Mouse (Mus musculus): ENCODE results near the gene Abca7. TPM values are rescaled to one million over a fixed set of nuclear protein-coding genes. Genes with fewer than 3 reads are reported as not detected.

Abca7 gene
- polyA plus RNA-seq, 1 experiment from 2014 or later = 2.6 TPM

DNA sequence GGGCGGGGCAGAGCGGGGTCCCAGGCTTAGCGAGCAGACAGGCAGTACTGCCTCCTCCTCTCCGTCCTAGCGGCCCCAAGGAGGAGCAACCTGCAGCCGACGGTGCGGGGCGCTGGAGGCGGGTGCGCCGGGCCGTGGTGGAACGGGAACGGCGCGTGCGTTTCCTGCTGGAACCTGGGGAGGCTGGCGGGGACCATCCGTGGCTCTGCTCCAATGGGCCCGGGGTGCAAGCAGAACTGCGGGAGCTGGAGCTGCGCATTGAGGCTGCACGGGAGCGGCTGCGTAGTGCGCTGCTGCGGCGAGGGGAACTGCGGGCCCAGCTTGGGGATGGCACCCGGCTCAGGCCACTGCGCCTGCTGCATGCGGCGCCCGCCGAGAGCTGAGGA is 19.6 kb upstream of the Abca7 start:
- 83% methylated on average over 20 of the region's 36 CpGs for WGBS
- H3K4me2 ChIP-seq (replicated peaks; ENCODE audit: low read depth) = no peak overlapping the region
- no peak for TF ChIP-seq EP300 (optimal IDR thresholded peaks at IDR 0.05)
- no peak for TF ChIP-seq CTCF (IDR thresholded peaks at IDR 0.05; ENCODE audit: low read depth)
- peaks cover 34% of the 10 kb centered on the region for H3K36me3 ChIP-seq (ENCODE audit: control insufficient read depth, insufficient read depth, low read length)
- no peak overlapping the region for H3K9ac ChIP-seq (ENCODE audit: low read length)
- H3K27me3 ChIP-seq (ENCODE audit: control insufficient read depth, insufficient read depth, low read length) = no peaks in the 10 kb centered on the region
- no peak for ATAC-seq (ENCODE audit: low FRiP score, low TSS enrichment)
- no peak overlapping the region for H3K4me3 ChIP-seq (ENCODE audit: low read depth, low read length)
- H3K9me3 ChIP-seq (ENCODE audit: control insufficient read depth, low read length) = no peaks in the 10 kb centered on the region
- no peak overlapping the region for H3K27ac ChIP-seq (replicated peaks)
- DNase-seq (ENCODE audit: low spot score) = no peak
- H3K4me1 ChIP-seq (replicated peaks; ENCODE audit: control insufficient read depth, insufficient read depth) = no peaks in the 10 kb centered on the region

DNA sequence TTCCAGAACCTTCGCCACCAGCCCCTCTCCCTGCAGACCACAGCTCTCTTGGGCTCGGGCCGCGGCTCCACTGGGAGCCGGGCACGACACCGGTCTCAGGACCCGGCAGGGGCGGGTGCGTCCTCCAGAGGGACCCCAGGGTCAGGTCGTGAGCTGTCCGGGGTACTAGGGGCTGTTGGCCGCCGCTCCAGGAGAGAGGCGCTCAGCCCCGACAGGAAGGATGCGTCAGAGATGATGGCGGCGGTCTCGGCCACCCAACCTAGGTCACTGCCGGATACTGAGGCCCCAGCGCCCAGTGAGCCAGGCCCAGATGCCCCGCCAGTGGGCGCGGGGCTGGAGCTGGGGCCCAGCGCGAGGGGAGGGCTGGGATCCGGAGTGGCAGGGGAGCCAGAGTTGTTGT is 19.0 kb upstream of the Abca7 start:
- 90% methylated on average over 23 of the region's 28 CpGs for WGBS
- H3K9ac ChIP-seq (ENCODE audit: low read length) = no peak overlapping the region
- no peaks in the 10 kb centered on the region for H3K4me1 ChIP-seq (replicated peaks; ENCODE audit: control insufficient read depth, insufficient read depth)
- TF ChIP-seq EP300 (optimal IDR thresholded peaks at IDR 0.05) = no peak
- peaks cover 34% of the 10 kb centered on the region for H3K36me3 ChIP-seq (ENCODE audit: control insufficient read depth, insufficient read depth, low read length)
- DNase-seq (ENCODE audit: low spot score) (no peak), ATAC-seq (ENCODE audit: low FRiP score, low TSS enrichment) (no peak)
- H3K27ac ChIP-seq (replicated peaks) = no peak overlapping the region
- no peaks in the 10 kb centered on the region for H3K9me3 ChIP-seq (ENCODE audit: control insufficient read depth, low read length)
- no peaks in the 10 kb centered on the region for H3K27me3 ChIP-seq (ENCODE audit: control insufficient read depth, insufficient read depth, low read length)
- H3K4me3 ChIP-seq (ENCODE audit: low read depth, low read length) = no peak overlapping the region
- H3K4me2 ChIP-seq (replicated peaks; ENCODE audit: low read depth) = no peak overlapping the region

DNA sequence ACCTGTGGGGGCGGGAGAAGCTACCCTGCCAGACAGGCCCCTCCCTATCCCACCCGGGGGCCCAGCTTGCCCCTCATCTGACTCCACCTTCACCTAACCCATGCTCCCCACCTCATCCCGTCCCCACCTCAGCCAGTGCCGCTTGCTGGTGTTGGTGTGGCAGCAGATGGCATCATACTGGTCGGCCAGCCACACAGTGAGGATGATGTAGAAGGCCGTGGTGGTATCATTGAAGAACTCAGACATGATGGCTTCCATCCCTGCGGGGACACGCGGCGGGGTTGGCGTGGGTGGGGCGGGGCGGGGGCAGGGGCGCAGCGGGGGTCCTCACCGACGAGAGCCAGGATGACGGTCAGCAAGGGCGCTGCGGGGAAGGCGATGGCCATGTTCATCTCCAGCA is 18.2 kb upstream of the Abca7 start:
- WGBS = 98% methylated on average over 18 of the region's 21 CpGs
- Histone ChIP-seq H3K27me3 (ENCODE audit: control insufficient read depth, insufficient read depth, low read length) (no peaks in the 10 kb centered on the region), H3K4me2 (replicated peaks; ENCODE audit: low read depth) (no peak overlapping the region), H3K27ac (replicated peaks) (no peak overlapping the region), H3K4me3 (ENCODE audit: low read depth, low read length) (no peak overlapping the region), H3K4me1 (replicated peaks; ENCODE audit: control insufficient read depth, insufficient read depth) (peaks cover under 1% of the 10 kb centered on the region; the same call in 1 of the 2 replicates), H3K36me3 (ENCODE audit: control insufficient read depth, insufficient read depth, low read length) (peaks cover 34% of the 10 kb centered on the region), H3K9me3 (ENCODE audit: control insufficient read depth, low read length) (no peaks in the 10 kb centered on the region), H3K9ac (ENCODE audit: low read length) (no peak overlapping the region; the same call in 1 of the 2 replicates)
- ATAC-seq (ENCODE audit: low FRiP score, low TSS enrichment) (no peak), DNase-seq (ENCODE audit: low spot score) (no peak)
- no peak for TF ChIP-seq CTCF (IDR thresholded peaks at IDR 0.05; ENCODE audit: low read depth)
- no peak for TF ChIP-seq EP300 (optimal IDR thresholded peaks at IDR 0.05)

DNA sequence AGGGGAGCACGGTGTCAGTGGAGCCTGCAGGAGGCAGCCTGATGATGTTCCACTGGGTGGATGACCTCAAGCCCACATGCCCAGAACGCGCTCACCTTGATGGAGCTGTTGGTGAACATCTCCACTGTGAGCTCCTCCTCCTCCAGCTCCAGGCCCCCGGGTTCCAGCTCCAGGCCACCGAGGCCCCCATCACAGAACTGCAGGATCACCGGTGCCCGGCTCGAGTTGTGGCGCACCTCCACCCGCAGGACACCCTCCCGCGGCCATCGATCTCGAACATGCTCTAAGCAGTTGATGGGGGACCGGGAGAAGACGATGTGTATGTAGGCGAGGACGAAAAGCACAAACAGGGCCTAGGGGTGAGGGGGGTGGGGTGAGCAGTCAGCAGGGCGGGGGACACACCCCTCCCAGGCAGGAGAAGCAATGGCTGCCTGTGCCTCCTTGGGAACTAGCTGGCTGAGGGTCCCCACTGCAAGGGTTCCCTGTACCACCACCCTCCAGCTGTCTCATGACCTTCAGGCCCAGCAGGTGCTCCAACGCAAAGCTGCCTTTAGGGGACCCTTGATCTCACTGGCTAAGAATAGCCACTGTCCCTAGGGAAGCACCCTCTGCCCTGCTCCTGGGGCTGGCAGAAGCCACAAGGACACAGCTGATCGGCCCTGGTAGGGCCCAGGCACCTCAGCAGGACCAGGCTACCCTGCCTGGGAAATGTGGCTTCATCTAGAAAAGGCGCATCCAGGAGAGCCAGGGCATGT is 16.7 kb upstream of the Abca7 start:
- Histone ChIP-seq H3K4me2 (replicated peaks; ENCODE audit: low read depth) (no peak overlapping the region), H3K27me3 (ENCODE audit: control insufficient read depth, insufficient read depth, low read length) (no peaks in the 10 kb centered on the region), H3K9me3 (ENCODE audit: control insufficient read depth, low read length) (no peaks in the 10 kb centered on the region), H3K36me3 (ENCODE audit: control insufficient read depth, insufficient read depth, low read length) (peaks cover 34% of the 10 kb centered on the region), H3K9ac (ENCODE audit: low read length) (no peak overlapping the region), H3K4me3 (ENCODE audit: low read depth, low read length) (no peak overlapping the region), H3K27ac (replicated peaks) (no peak overlapping the region), H3K4me1 (replicated peaks; ENCODE audit: control insufficient read depth, insufficient read depth) (peaks cover 6% of the 10 kb centered on the region; the same call in 1 of the 2 replicates)
- DNase-seq (ENCODE audit: low spot score) = no peak
- ATAC-seq (ENCODE audit: low FRiP score, low TSS enrichment) = no peak
- WGBS = 91% methylated on average over 22 of the region's 22 CpGs
- TF ChIP-seq EP300 (optimal IDR thresholded peaks at IDR 0.05) (no peak), CTCF (IDR thresholded peaks at IDR 0.05; ENCODE audit: low read depth) (no peak)

DNA sequence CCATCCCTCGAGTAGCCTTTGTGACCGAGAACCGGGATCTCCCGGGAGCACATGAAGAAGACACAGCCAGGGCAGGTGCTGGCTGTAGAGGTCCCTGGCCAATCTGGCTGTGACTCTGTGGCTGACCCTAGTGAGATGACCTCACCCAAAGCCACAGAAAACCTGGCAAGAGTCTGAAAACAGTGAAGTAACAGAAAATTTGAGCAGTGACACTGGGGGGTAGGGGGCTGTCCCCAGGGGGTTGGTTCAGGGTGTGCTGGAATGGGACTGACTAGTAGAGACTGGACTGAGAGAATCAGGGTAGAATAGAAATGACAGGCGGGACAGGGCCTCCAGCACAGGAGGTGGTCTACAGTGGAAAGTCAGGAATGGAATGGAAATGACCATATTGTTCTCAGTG is 13.1 kb upstream of the Abca7 start:
- 59% methylated on average over 5 of the region's 5 CpGs for WGBS
- Histone ChIP-seq H3K27me3 (ENCODE audit: control insufficient read depth, insufficient read depth, low read length) (no peaks in the 10 kb centered on the region), H3K9ac (ENCODE audit: low read length) (peak overlapping the region; percentile 92), H3K27ac (replicated peaks) (peak overlapping the region; percentile 98; the same call in 1 of the 2 replicates), H3K4me1 (replicated peaks; ENCODE audit: control insufficient read depth, insufficient read depth) (peaks cover 8% of the 10 kb centered on the region), H3K4me2 (replicated peaks; ENCODE audit: low read depth) (peak overlapping the region; percentile 90), H3K4me3 (ENCODE audit: low read depth, low read length) (peak overlapping the region; percentile 65), H3K36me3 (ENCODE audit: control insufficient read depth, insufficient read depth, low read length) (peaks cover 7% of the 10 kb centered on the region), H3K9me3 (ENCODE audit: control insufficient read depth, low read length) (no peaks in the 10 kb centered on the region)
- TF ChIP-seq CTCF (IDR thresholded peaks at IDR 0.05; ENCODE audit: low read depth) (no peak), EP300 (optimal IDR thresholded peaks at IDR 0.05) (no peak)
- ATAC-seq (ENCODE audit: low FRiP score, low TSS enrichment) = no peak
- no peak for DNase-seq (ENCODE audit: low spot score)

DNA sequence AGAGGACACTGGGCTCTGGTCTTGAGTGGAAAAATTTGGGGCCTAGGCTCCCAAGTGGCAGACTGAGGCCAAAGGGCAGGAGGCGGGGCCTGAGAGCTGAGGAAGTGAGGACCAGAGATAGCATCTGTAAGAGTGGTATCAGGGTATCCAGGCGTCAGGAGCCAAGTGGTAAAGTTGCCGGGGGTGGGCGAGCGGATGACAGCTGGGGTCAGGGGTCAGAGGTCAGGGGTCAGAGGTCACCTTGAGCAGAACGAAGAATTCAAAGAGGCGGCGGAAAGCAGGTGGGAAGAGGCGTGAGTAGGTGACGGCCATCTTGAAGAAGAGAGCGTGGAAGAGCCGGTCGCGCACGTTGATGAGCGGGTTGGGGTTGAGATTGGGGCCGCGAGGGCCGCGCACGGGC is 12.6 kb upstream of the Abca7 start:
- DNase-seq (ENCODE audit: low spot score) = peak; percentile 71

More for the DNA sequence above, 12.6 kb upstream of the Abca7 start:
- ATAC-seq (ENCODE audit: low FRiP score, low TSS enrichment) = no peak
- WGBS = 0% methylated on average over 18 of the region's 21 CpGs
- H3K36me3 ChIP-seq (ENCODE audit: control insufficient read depth, insufficient read depth, low read length) = peaks cover 6% of the 10 kb centered on the region
- no peaks in the 10 kb centered on the region for H3K27me3 ChIP-seq (ENCODE audit: control insufficient read depth, insufficient read depth, low read length)
- TF ChIP-seq CTCF (IDR thresholded peaks at IDR 0.05; ENCODE audit: low read depth) (no peak), EP300 (optimal IDR thresholded peaks at IDR 0.05) (no peak)
- H3K27ac ChIP-seq (replicated peaks) = peak overlapping the region; percentile 98
- peak overlapping the region; percentile 90 for H3K4me2 ChIP-seq (replicated peaks; ENCODE audit: low read depth)
- H3K9ac ChIP-seq (ENCODE audit: low read length) = peak overlapping the region; percentile 92
- no peaks in the 10 kb centered on the region for H3K9me3 ChIP-seq (ENCODE audit: control insufficient read depth, low read length)
- peaks cover 8% of the 10 kb centered on the region for H3K4me1 ChIP-seq (replicated peaks; ENCODE audit: control insufficient read depth, insufficient read depth)
- peak overlapping the region; percentile 65 for H3K4me3 ChIP-seq (ENCODE audit: low read depth, low read length)
